Mouse (Mus musculus) layer of hippocampus, adult 2 months (tissue): Measurements from ENCODE around the gene Lbhd2. TPM values are rescaled to one million over a fixed set of nuclear protein-coding genes. Genes with fewer than 3 reads are reported as not detected.

ENCODE experiments used
- DNase-seq, 2 experiments: peaks; one replicate each; pipeline ENCODE4 v3.0.0; 2022; ENCODE audit warnings: low spot score in 2 of 2
- H3K27ac ChIP-seq: fragments of 200-600 bp; 2 replicates; pipeline ENCODE4 v1.8.1; 2022
- H3K4me3 ChIP-seq: fragments of 200-600 bp; 2 replicates; pipeline ENCODE4 v1.8.1; 2022; ENCODE audit warnings: mild to moderate bottlenecking
- CTCF ChIP-seq: fragments of 200-600 bp; conservative IDR thresholded peaks from 2 replicates; pipeline ENCODE4 v1.8.1; 2022; ENCODE audit warnings: antibody characterized with exemption, mild to moderate bottlenecking, moderate library complexity
- total RNA-seq, 2 experiments: library from RNA; stranded (reverse); gene quantifications; 2 replicates each; pipeline ENCODE4 v1.2.3; 2021

The Lbhd2 gene
- total RNA-seq, 2 experiments from 2014 or later = 1.2 to 1.4 TPM

- peak overlapping the region; percentile 92 for H3K4me3 ChIP-seq
- no peak for DNase-seq
- peak overlapping the region; percentile 99 for H3K27ac ChIP-seq
- no peak; the same call in 1 of the 2 replicates for TF ChIP-seq CTCF
Measured at GRCm38 (mm10) chr12:111377986-111378490, 28.6 kb upstream of the Lbhd2 start.

- Histone ChIP-seq H3K4me3 (peak overlapping the region; percentile 92; the same call in 1 of the 2 replicates), H3K27ac (peak overlapping the region; percentile 99; the same call in 1 of the 2 replicates)
- DNase-seq = no peak
- no peak for TF ChIP-seq CTCF
Measured at GRCm38 (mm10) chr12:111378812-111379211, 27.8 kb upstream of the Lbhd2 start.

- Histone ChIP-seq H3K4me3 (no peak overlapping the region), H3K27ac (no peak overlapping the region)
- no peak for DNase-seq
- TF ChIP-seq CTCF = no peak
Measured at GRCm38 (mm10) chr12:111385883-111386641, 20.5 kb upstream of the Lbhd2 start.

GRCm38 (mm10) chr12:111386642-111387120 is 19.9 kb upstream of the Lbhd2 start:
- no peak for DNase-seq
- Histone ChIP-seq H3K27ac (no peak overlapping the region), H3K4me3 (no peak overlapping the region)
- TF ChIP-seq CTCF = no peak

- H3K4me3 ChIP-seq = no peak overlapping the region
Measured at GRCm38 (mm10) chr12:111387146-111387545, 19.5 kb upstream of the Lbhd2 start.

GRCm38 (mm10) chr12:111394008-111394407 is 12.6 kb upstream of the Lbhd2 start:
- Histone ChIP-seq H3K27ac (no peak overlapping the region), H3K4me3 (no peak overlapping the region)
- DNase-seq = no peak
- no peak for TF ChIP-seq CTCF

More at GRCm38 (mm10) chr12:111387146-111387545, 19.5 kb upstream of the Lbhd2 start:
- DNase-seq = no peak
- no peak overlapping the region for H3K27ac ChIP-seq
- TF ChIP-seq CTCF = no peak

GRCm38 (mm10) chr12:111396997-111397396 is 9.6 kb upstream of the Lbhd2 start:
- H3K27ac ChIP-seq = no peak overlapping the region
- DNase-seq = no peak
- no peak for TF ChIP-seq CTCF
- H3K4me3 ChIP-seq = no peak overlapping the region

GRCm38 (mm10) chr12:111401454-111402184 is 5.0 kb upstream of the Lbhd2 start:
- peak; percentile 67 to 78 for DNase-seq
- TF ChIP-seq CTCF = peak; percentile 88
- Histone ChIP-seq H3K4me3 (no peak overlapping the region), H3K27ac (no peak overlapping the region)

- Histone ChIP-seq H3K4me3 (no peak overlapping the region), H3K27ac (no peak overlapping the region)
- TF ChIP-seq CTCF = no peak
- DNase-seq = no peak
Measured at GRCm38 (mm10) chr12:111404880-111405279, 1.7 kb upstream of the Lbhd2 start.

- H3K4me3 ChIP-seq = no peak overlapping the region
- H3K27ac ChIP-seq = no peak overlapping the region
- TF ChIP-seq CTCF = no peak
- no peak for DNase-seq
Measured at GRCm38 (mm10) chr12:111409583-111409982, 3.0 kb downstream of the Lbhd2 start.

- DNase-seq = no peak
- no peak overlapping the region for H3K4me3 ChIP-seq
- TF ChIP-seq CTCF = no peak
Measured at GRCm38 (mm10) chr12:111411631-111412355, 5.2 kb downstream of the Lbhd2 start.

GRCm38 (mm10) chr12:111412581-111413284 is 6.1 kb downstream of the Lbhd2 start:
- 0 out of 2 replicates have a peak, but pooled peaks have one; percentile 3 for TF ChIP-seq CTCF
- DNase-seq = no peak
- peak overlapping the region; percentile 39; the same call in 1 of the 2 replicates for H3K4me3 ChIP-seq
- no peak overlapping the region for H3K27ac ChIP-seq

More at GRCm38 (mm10) chr12:111411631-111412355, 5.2 kb downstream of the Lbhd2 start:
- no peak overlapping the region for H3K27ac ChIP-seq
